Mouse (Mus musculus) liver, postnatal 0 days (tissue): ENCODE results near the gene Zc3h12a.

ENCODE experiments used
- CTCF ChIP-seq: sonication (generic); IDR thresholded peaks from 2 replicates; pipeline ENCODE4 v1.5.1; 2016; ENCODE audit warnings: antibody characterized with exemption, low read depth
- EP300 ChIP-seq: IDR thresholded peaks from 2 replicates; pipeline ENCODE4 v1.6.1; 2016; ENCODE audit warnings: antibody characterized with exemption, low read depth, mild to moderate bottlenecking

DNA sequence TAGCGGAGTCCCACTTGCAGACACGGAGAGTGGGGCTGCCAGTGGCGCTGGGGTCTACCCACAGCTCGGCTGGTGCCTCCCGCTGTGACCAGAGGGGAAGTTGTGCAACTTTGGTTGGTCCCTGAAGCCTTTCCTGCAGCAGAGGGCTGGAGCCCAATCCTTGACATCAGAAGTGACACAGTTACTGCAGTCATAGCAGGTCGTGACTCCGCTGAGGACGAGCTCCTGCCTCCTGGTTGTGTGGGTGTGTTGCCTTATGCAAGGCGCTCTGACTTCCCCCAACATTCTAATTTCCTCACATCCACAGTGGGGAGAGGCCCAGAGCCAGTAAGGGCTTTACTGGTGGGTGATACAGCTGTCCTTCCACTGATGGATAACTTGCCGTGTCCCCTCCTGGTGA is 17.6 kb upstream of the Zc3h12a start:
- TF ChIP-seq CTCF (no peak), EP300 (no peak)
